Mouse (Mus musculus) left cerebral cortex, adult 6 months (tissue): ENCODE data around the gene Cenpk. TPM values are rescaled to one million over a fixed set of nuclear protein-coding genes. Genes with fewer than 3 reads are reported as not detected.

Source experiments
- long read RNA-seq, 2 experiments: library from polyadenylated mRNA; unstranded; transcript quantifications; one replicate each; pipeline ENCODE4 v2.0.0; 2019 to 2020
- polyA plus RNA-seq: library from polyadenylated mRNA; unstranded; fragments of <200 nt; fragmentation: Nextera tagmentation; gene quantifications from 2 replicates; pipeline ENCODE4 v1.2.3, GENCODE M21; 2021

Cenpk gene
- polyA plus RNA-seq: 3.6 and 5.5 TPM in 2 replicates
- long read RNA-seq, experiment 1, partial matches to known transcripts: 0 of 2 reads
- long read RNA-seq, experiment 1, other reads (novel, unspliced or antisense): 2 of 2 reads
- long read RNA-seq, experiment 2, partial matches to known transcripts: 1 of 2 reads
- long read RNA-seq, experiment 2, other reads (novel, unspliced or antisense): 1 of 2 reads

DNA sequence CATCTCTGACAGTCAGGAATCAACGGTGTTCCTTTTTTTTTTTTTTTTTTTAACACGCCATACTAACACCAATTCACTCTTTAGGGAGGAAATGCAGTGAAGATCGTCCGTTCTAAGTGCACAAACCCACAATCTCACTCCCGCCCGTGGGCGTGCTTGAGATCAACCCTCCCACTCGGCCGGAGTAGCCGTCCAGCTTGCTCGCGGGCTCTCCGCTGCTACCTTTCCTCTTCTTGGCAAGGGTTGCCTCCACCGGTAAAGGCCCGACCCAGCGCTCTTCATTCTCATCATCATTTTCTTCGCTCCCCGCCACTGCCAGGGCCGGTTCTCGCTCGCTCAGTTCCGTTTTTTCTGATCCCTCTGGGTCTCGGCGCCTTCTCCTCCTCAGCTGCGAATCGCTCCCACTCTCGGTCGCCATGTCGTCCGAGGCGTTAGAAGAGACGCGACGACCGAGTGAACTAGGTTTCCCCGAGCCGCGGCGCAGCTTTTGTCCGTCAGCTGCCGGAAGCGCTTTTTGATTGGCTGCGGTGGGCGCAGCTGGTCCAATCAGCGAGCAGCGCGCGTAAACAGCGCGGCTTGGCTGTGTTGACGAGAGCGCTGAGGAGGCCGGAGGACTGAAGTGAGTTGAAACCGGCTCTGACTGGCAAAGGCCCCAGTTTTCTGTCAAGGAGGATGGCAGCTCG, at the start of gene Cenpk, which contains the start of gene Ppwd1:
Gene Cenpk (plus strand): TSS at position 228 of the 683 bp plus-strand sequence.
Gene Ppwd1 (minus strand): TSS at position 460 of the 683 bp plus-strand sequence.

DNA sequence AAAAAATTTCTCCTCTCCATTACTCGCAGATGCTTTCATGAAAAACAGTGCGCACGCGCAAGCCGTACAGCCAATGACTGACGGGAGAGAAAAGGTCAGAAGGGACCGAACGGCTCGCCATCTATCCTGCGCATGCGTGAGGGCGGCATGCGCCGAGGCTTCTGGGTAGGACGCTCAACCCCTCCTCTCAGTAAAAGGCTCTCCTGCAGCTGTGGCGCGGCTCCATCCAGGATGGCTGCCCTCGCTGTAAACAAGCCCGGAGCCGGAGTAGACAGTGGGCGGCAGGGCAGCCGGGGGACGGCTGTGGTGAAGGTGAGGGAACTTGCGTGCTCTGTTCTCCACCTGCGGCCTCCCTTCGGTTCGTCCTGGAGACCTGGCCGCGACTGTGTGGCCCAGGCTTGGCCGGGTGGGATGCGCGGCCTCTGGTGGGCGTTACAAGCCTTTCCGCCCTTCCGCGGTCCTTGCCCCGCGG, 49.7 kb upstream of the Cenpk start, which contains the start of gene Trim23:
Gene Trim23 (plus strand): TSS at position 148 of the 472 bp plus-strand sequence.

DNA sequence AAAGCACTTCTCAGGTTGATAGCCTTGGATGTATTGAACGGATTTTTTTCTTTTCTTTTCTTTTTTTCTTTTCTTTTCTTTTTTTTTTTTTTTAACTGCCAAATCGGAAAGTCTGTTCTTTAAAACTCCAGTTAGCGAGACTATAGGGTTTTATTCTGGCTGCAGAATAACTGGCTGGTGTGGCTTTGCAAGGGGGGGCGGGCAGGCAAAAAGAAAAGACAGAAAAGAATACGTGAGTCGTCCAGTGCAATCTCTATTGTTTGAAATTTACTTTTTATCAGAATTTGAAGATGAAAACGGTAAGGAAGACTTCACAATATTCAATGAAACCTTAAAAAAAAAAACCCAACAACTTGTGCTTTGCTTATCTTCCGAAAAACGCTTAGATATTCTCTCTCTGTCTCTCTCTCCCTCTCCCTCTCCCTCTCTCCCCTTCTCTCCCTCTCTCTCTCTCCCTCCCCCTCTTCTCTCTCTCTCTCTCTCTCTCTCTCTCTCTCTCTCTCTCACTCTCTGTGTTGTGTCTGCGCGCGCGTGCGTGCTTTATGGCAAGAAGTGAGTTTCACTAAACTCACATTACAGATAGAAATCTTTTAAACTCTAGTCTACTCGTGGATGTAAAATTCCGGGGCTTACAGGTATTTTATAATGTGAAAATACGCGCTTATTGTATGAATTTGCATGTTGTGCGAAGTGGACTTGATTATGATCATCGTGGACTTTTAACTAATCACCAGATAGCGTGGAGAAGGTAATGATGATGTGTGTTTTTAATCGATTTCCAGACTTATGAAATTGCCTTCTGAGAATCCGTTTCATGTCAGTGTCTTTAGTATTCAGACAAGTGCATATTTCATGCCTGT, 59.2 kb downstream of the Cenpk start, which contains the start of gene Adamts6:
Gene Adamts6 (plus strand): TSS at position 470 of the 860 bp plus-strand sequence.

Other genes starting within 250 kb of the Cenpk start
- 13.0 TPM in 2 replicates for gene Nln, start 119.0 kb upstream of the Cenpk start, polyA plus RNA-seq
- 80.1 and 84.0 TPM in 2 replicates for gene Sgtb, start 118.9 kb upstream of the Cenpk start, polyA plus RNA-seq
- gene Trappc13, start 50.1 kb upstream of the Cenpk start, polyA plus RNA-seq: 25.8 and 36.7 TPM in 2 replicates
- 33.3 and 34.2 TPM in 2 replicates for gene Trim23, start 49.8 kb upstream of the Cenpk start, polyA plus RNA-seq
- 3.0 and 4.7 TPM in 2 replicates for gene Ppwd1, start 232 bp downstream of the Cenpk start, polyA plus RNA-seq
- gene Adamts6, start 59.2 kb downstream of the Cenpk start, polyA plus RNA-seq: 0.13 and 0.26 TPM in 2 replicates